Mouse (Mus musculus): ENCODE results near the gene Plekha6. TPM values are rescaled to one million over a fixed set of nuclear protein-coding genes. Genes with fewer than 3 reads are reported as not detected.
A peak's percentile ranks its signal among the peaks of the same experiment; 100 is the strongest.

The Plekha6 gene
- polyA plus RNA-seq, 1 experiment from 2014 or later, result 17.0 TPM

GRCm38 (mm10) chr1:133127328-133127727 lies 36.7 kb upstream of the Plekha6 start:
- Histone ChIP-seq H3K36me3 (ENCODE audit: control insufficient read depth, insufficient read depth, low read length) (no peaks in the 10 kb centered on the region), H3K4me2 (no peak overlapping the region), H3K4me1 (ENCODE audit: control insufficient read depth, insufficient read depth, low read length) (peaks cover 12% of the 10 kb centered on the region), H3K4me3 (ENCODE audit: low read depth, low read length) (no peak overlapping the region), H3K27me3 (ENCODE audit: control insufficient read depth, insufficient read depth, low read length) (no peaks in the 10 kb centered on the region), H3K27ac (ENCODE audit: low read depth, low read length) (no peak overlapping the region), H3K9ac (ENCODE audit: low read length) (no peak overlapping the region), H3K9me3 (ENCODE audit: control insufficient read depth, low read length) (no peaks in the 10 kb centered on the region)
- ATAC-seq (ENCODE audit: low FRiP score) (no peak), DNase-seq (ENCODE audit: low spot score, missing footprints) (no peak)
- 50% methylated on average over 9 of the region's 9 CpGs for WGBS

- Histone ChIP-seq H3K9me3 (ENCODE audit: control insufficient read depth, low read length) (no peaks in the 10 kb centered on the region), H3K4me3 (ENCODE audit: low read depth, low read length) (no peak overlapping the region), H3K27ac (ENCODE audit: low read depth, low read length) (peak overlapping the region; percentile 93), H3K4me2 (peak overlapping the region; percentile 24), H3K9ac (ENCODE audit: low read length) (peak overlapping the region; percentile 35; the same call in 1 of the 2 replicates), H3K4me1 (ENCODE audit: control insufficient read depth, insufficient read depth, low read length) (peaks cover 28% of the 10 kb centered on the region), H3K27me3 (ENCODE audit: control insufficient read depth, insufficient read depth, low read length) (no peaks in the 10 kb centered on the region), H3K36me3 (ENCODE audit: control insufficient read depth, insufficient read depth, low read length) (no peaks in the 10 kb centered on the region)
- peak; percentile 90 for DNase-seq (ENCODE audit: low spot score, missing footprints)
- no peak for ATAC-seq (ENCODE audit: low FRiP score)
- WGBS, result 15% methylated on average over 16 of the region's 16 CpGs
Measured at GRCm38 (mm10) chr1:133129471-133130221, 34.4 kb upstream of the Plekha6 start.

DNA sequence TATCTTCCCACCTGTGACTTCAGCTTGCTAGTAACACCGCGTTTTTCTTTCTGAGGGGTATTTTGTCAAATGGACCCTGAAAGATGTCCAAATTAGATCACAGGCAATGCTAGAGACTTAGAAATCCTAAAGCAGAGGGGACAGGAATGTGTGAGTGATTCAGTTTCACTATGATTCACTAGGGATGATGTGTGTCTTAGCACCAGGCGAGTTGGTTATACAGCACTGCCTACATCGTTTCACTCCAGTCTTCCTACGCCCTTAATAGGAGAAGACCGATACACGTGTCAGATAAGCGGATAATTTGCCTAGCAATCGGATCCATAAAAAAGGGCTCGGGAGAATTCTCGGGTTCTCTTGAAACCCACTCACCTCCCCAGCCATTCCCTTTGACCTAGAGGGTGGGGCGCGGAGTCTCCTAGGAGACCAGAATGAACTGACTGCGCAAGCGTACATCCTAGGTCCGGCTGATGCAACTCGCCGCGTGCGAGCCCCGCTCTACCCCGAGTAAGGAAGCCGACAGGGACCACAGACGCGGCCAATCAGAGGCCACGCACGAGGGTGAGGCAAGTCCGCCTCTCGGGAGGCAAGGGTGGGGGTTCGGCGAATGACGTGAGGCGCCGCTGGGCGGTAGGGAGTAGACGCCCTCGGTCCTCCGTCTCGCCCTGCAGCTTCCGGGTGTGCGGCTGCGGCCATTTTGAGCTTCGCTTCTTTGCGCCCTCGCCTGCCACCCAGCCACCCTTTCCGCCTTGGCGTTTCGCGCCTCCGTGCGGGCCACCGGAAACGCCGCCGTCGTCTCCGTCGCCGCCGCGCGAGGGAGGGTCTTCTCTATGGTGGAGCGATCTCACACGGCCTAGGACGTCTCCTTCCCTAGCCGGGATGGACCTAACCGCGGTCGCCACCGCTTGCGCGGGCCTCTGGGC lies 33.1 kb upstream of the Plekha6 start, which contains the start of gene Ppp1r15b:
Gene Ppp1r15b (plus strand): TSS at position 506 of the 923 bp plus-strand sequence.
- Histone ChIP-seq H3K27me3 (ENCODE audit: control insufficient read depth, insufficient read depth, low read length) (no peaks in the 10 kb centered on the region), H3K9ac (ENCODE audit: low read length) (peak within 1 kb of the TSS; percentile 92), H3K4me3 (ENCODE audit: low read depth, low read length) (peak within 1 kb of the TSS; percentile 94), H3K27ac (ENCODE audit: low read depth, low read length) (peak within 1 kb of the TSS; percentile 93), H3K9me3 (ENCODE audit: control insufficient read depth, low read length) (no peaks in the 10 kb centered on the region), H3K36me3 (ENCODE audit: control insufficient read depth, insufficient read depth, low read length) (no peaks in the 10 kb centered on the region; the same call in 1 of the 2 replicates), H3K4me1 (ENCODE audit: control insufficient read depth, insufficient read depth, low read length) (peaks cover 34% of the 10 kb centered on the region), H3K4me2 (peak within 1 kb of the TSS; percentile 81)
- DNase-seq (ENCODE audit: low spot score, missing footprints) (peak; percentile 99), ATAC-seq (ENCODE audit: low FRiP score) (peak; percentile 99)
- under 1% methylated on average over 72 of the region's 72 CpGs for WGBS

GRCm38 (mm10) chr1:133131561-133131905 lies 32.5 kb upstream of the Plekha6 start:
- Histone ChIP-seq H3K27me3 (ENCODE audit: control insufficient read depth, insufficient read depth, low read length) (no peaks in the 10 kb centered on the region), H3K27ac (ENCODE audit: low read depth, low read length) (peak overlapping the region; percentile 93), H3K4me2 (peak overlapping the region; percentile 81), H3K9me3 (ENCODE audit: control insufficient read depth, low read length) (no peaks in the 10 kb centered on the region), H3K9ac (ENCODE audit: low read length) (peak overlapping the region; percentile 92), H3K36me3 (ENCODE audit: control insufficient read depth, insufficient read depth, low read length) (peaks cover 2% of the 10 kb centered on the region), H3K4me3 (ENCODE audit: low read depth, low read length) (peak overlapping the region; percentile 94), H3K4me1 (ENCODE audit: control insufficient read depth, insufficient read depth, low read length) (peaks cover 36% of the 10 kb centered on the region)
- DNase-seq (ENCODE audit: low spot score, missing footprints) (no peak), ATAC-seq (ENCODE audit: low FRiP score) (no peak)
- 1% methylated on average over 35 of the region's 35 CpGs for WGBS

GRCm38 (mm10) chr1:133131936-133132335 lies 32.1 kb upstream of the Plekha6 start:
- 0% methylated on average over 11 of the region's 11 CpGs for WGBS
- H3K4me1 ChIP-seq (ENCODE audit: control insufficient read depth, insufficient read depth, low read length), result peaks cover 36% of the 10 kb centered on the region
- H3K27ac ChIP-seq (ENCODE audit: low read depth, low read length), result peak overlapping the region; percentile 93
- H3K36me3 ChIP-seq (ENCODE audit: control insufficient read depth, insufficient read depth, low read length), result peaks cover 4% of the 10 kb centered on the region
- no peaks in the 10 kb centered on the region for H3K9me3 ChIP-seq (ENCODE audit: control insufficient read depth, low read length)
- H3K4me2 ChIP-seq, result peak overlapping the region; percentile 81
- H3K9ac ChIP-seq (ENCODE audit: low read length), result peak overlapping the region; percentile 92
- peak overlapping the region; percentile 94 for H3K4me3 ChIP-seq (ENCODE audit: low read depth, low read length)
- no peak for ATAC-seq (ENCODE audit: low FRiP score)
- H3K27me3 ChIP-seq (ENCODE audit: control insufficient read depth, insufficient read depth, low read length), result no peaks in the 10 kb centered on the region
- peak; percentile 91 for DNase-seq (ENCODE audit: low spot score, missing footprints)

DNA sequence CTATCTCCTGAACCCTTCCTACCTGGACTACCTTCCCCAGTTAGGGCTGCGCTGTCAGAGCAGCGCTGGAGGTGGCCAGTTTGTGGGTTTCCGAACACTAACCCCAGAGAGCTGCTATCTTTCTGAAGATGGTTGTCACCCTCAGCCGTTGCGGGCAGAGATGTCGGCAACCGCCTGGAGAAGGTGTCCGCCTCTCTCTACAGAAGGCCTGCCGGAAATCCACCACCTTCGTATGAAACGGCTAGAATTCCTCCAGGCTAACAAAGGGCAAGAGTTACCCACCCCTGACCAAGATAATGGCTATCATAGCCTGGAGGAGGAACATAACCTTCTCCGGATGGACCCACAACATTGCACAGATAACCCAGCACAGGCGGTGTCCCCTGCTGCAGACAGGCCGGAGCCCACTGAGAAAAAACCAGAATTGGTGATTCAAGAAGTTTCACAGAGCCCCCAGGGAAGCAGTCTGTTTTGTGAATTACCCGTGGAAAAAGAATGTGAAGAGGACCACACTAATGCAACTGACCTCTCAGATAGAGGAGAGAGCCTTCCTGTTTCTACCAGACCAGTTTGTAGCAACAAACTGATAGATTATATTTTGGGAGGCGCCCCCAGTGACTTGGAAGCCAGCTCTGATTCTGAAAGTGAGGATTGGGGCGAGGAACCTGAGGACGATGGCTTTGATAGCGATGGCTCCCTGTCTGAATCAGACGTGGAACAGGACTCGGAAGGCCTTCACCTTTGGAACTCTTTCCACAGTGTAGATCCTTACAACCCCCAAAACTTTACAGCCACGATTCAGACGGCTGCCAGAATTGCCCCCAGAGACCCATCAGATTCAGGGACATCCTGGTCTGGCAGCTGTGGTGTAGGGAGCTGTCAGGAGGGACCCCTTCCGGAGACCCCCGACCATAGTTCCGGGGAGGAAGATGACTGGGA lies 31.4 kb upstream of the Plekha6 start:
- DNase-seq (ENCODE audit: low spot score, missing footprints), result peak; percentile 80
- H3K27me3 ChIP-seq (ENCODE audit: control insufficient read depth, insufficient read depth, low read length), result no peaks in the 10 kb centered on the region
- no peaks in the 10 kb centered on the region for H3K9me3 ChIP-seq (ENCODE audit: control insufficient read depth, low read length)
- peak overlapping the region; percentile 92 for H3K9ac ChIP-seq (ENCODE audit: low read length)
- no peak for ATAC-seq (ENCODE audit: low FRiP score)
- H3K4me1 ChIP-seq (ENCODE audit: control insufficient read depth, insufficient read depth, low read length), result peaks cover 36% of the 10 kb centered on the region
- no peak overlapping the region for H3K27ac ChIP-seq (ENCODE audit: low read depth, low read length)
- H3K4me3 ChIP-seq (ENCODE audit: low read depth, low read length), result peak overlapping the region; percentile 94
- 18% methylated on average over 26 of the region's 26 CpGs for WGBS
- H3K4me2 ChIP-seq, result peak overlapping the region; percentile 81
- peaks cover 9% of the 10 kb centered on the region for H3K36me3 ChIP-seq (ENCODE audit: control insufficient read depth, insufficient read depth, low read length)

DNA sequence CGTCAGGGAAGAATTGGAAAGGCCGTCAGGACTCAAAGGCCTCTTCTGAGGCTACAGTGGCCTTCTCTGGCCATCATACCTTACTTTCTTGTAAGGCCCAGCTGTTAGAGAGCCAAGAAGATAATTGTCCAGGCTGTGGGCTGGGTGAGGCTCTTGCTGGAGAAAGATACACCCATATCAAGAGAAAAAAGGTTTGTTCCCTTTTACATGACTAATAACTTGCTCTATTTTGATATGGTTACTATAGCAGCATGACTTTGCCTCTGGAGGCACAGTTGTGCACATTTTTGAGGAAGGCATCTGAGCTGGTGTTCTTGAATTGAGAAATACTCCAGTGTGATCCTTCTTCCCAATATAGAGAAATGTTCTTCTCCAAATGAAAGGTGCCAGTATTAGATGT lies 30.6 kb upstream of the Plekha6 start:
- WGBS, result 23% methylated on average over 2 of the region's 2 CpGs
- Histone ChIP-seq H3K27me3 (ENCODE audit: control insufficient read depth, insufficient read depth, low read length) (no peaks in the 10 kb centered on the region), H3K4me1 (ENCODE audit: control insufficient read depth, insufficient read depth, low read length) (peaks cover 36% of the 10 kb centered on the region), H3K9me3 (ENCODE audit: control insufficient read depth, low read length) (no peaks in the 10 kb centered on the region), H3K9ac (ENCODE audit: low read length) (peak overlapping the region; percentile 92), H3K4me2 (peak overlapping the region; percentile 81), H3K4me3 (ENCODE audit: low read depth, low read length) (peak overlapping the region; percentile 94), H3K27ac (ENCODE audit: low read depth, low read length) (no peak overlapping the region), H3K36me3 (ENCODE audit: control insufficient read depth, insufficient read depth, low read length) (peaks cover 10% of the 10 kb centered on the region)
- DNase-seq (ENCODE audit: low spot score, missing footprints), result peak; percentile 86
- ATAC-seq (ENCODE audit: low FRiP score), result no peak

GRCm38 (mm10) chr1:133134071-133134470 lies 29.9 kb upstream of the Plekha6 start:
- H3K27me3 ChIP-seq (ENCODE audit: control insufficient read depth, insufficient read depth, low read length), result no peaks in the 10 kb centered on the region
- peaks cover 14% of the 10 kb centered on the region for H3K36me3 ChIP-seq (ENCODE audit: control insufficient read depth, insufficient read depth, low read length)
- peak overlapping the region; percentile 92 for H3K9ac ChIP-seq (ENCODE audit: low read length)
- DNase-seq (ENCODE audit: low spot score, missing footprints) (peak; percentile 84), ATAC-seq (ENCODE audit: low FRiP score) (no peak)
- H3K4me2 ChIP-seq, result peak overlapping the region; percentile 81
- H3K4me1 ChIP-seq (ENCODE audit: control insufficient read depth, insufficient read depth, low read length), result peaks cover 36% of the 10 kb centered on the region
- no peaks in the 10 kb centered on the region for H3K9me3 ChIP-seq (ENCODE audit: control insufficient read depth, low read length)
- 32% methylated on average over 4 of the region's 4 CpGs for WGBS
- H3K27ac ChIP-seq (ENCODE audit: low read depth, low read length), result no peak overlapping the region
- peak overlapping the region; percentile 94 for H3K4me3 ChIP-seq (ENCODE audit: low read depth, low read length)

All from midbrain, embryonic 11.5 days (tissue).